Mouse (Mus musculus) forebrain, embryonic 12.5 days (tissue): Measurements from ENCODE around the gene Sp7. TPM values are rescaled to one million over a fixed set of nuclear protein-coding genes. Genes with fewer than 3 reads are reported as not detected.

Experiments
- ATAC-seq: fragments of 200-750 bp; cut with Nextera tagmentation; 2 replicates; pipeline ENCODE4 v1.8.0; 2017; ENCODE audit warnings: moderate TSS enrichment; ENCODE audit not compliant: low FRiP score
- H3K27ac ChIP-seq: fragments of 300-500 bp; sonication (generic); 2 replicates; pipeline ENCODE4 v1.5.1; 2016; ENCODE audit warnings: mild to moderate bottlenecking
- H3K27me3 ChIP-seq: fragments of 300-500 bp; sonication (generic); 2 replicates; pipeline ENCODE4 v1.6.1; 2016; ENCODE audit warnings: mild to moderate bottlenecking
- H3K36me3 ChIP-seq: fragments of 300-500 bp; sonication (generic); replicated peaks from 2 replicates; pipeline ENCODE4 v1.6.1; 2016; ENCODE audit warnings: mild to moderate bottlenecking
- H3K4me1 ChIP-seq: fragments of 300-500 bp; sonication (generic); 2 replicates; pipeline ENCODE4 v1.6.1; 2016
- H3K4me2 ChIP-seq: fragments of 300-500 bp; sonication (generic); 2 replicates; pipeline ENCODE4 v1.6.1; 2016; ENCODE audit warnings: mild to moderate bottlenecking, moderate library complexity
- H3K4me3 ChIP-seq: fragments of 300-500 bp; sonication (generic); replicated peaks from 2 replicates; pipeline ENCODE4 v1.5.1; 2016; ENCODE audit warnings: mild to moderate bottlenecking
- H3K9ac ChIP-seq: fragments of 300-500 bp; sonication (generic); 2 replicates; pipeline ENCODE4 v1.6.1; 2016; ENCODE audit warnings: mild to moderate bottlenecking
- H3K9me3 ChIP-seq: fragments of 300-500 bp; sonication (generic); 2 replicates; pipeline ENCODE4 v1.6.1; 2016
- WGBS: fragments of 180-500 bp; shearing (Covaris S2); methylation state at CpG from one replicate; pipeline ENCODE4 v1.1.7; 2016; 5-methylcytosine and 5-hydroxymethylcytosine counted together
- polyA plus RNA-seq: library from polyadenylated mRNA; unstranded; fragments of >200 nt; fragmentation: Nextera tagmentation; extraction: Ambion mirVana; gene quantifications from 2 replicates; pipeline ENCODE4 v1.2.1, GENCODE M21; 2016

The Sp7 gene
- polyA plus RNA-seq, 1 experiment from 2014 or later, result 0.32 TPM

- Histone ChIP-seq H3K4me1 (peaks cover 16% of the 10 kb centered on the region), H3K27me3 (no peaks in the 10 kb centered on the region), H3K4me2 (no peak overlapping the region), H3K27ac (no peak overlapping the region), H3K9me3 (no peaks in the 10 kb centered on the region), H3K36me3 (no peaks in the 10 kb centered on the region), H3K4me3 (no peak overlapping the region), H3K9ac (no peak overlapping the region)
- ATAC-seq, result no peak
- 100% methylated on average over 3 of the region's 3 CpGs for WGBS
Observed at GRCm38 (mm10) chr15:102402210-102402609, 35.2 kb upstream of the Sp7 start.

- H3K27me3 ChIP-seq, result 0 out of 2 replicates have a peak, but pooled peaks cover 4% of the 10 kb centered on the region
- H3K36me3 ChIP-seq, result no peaks in the 10 kb centered on the region
- H3K4me1 ChIP-seq, result peaks cover 11% of the 10 kb centered on the region
- H3K9me3 ChIP-seq, result no peaks in the 10 kb centered on the region
- H3K4me3 ChIP-seq, result no peak overlapping the region
- no peak overlapping the region for H3K27ac ChIP-seq
- ATAC-seq, result no peak
- 71% methylated on average over 2 of the region's 2 CpGs for WGBS
- H3K9ac ChIP-seq, result no peak overlapping the region
- no peak overlapping the region for H3K4me2 ChIP-seq
Observed at GRCm38 (mm10) chr15:102401278-102401677, 34.3 kb upstream of the Sp7 start.

DNA sequence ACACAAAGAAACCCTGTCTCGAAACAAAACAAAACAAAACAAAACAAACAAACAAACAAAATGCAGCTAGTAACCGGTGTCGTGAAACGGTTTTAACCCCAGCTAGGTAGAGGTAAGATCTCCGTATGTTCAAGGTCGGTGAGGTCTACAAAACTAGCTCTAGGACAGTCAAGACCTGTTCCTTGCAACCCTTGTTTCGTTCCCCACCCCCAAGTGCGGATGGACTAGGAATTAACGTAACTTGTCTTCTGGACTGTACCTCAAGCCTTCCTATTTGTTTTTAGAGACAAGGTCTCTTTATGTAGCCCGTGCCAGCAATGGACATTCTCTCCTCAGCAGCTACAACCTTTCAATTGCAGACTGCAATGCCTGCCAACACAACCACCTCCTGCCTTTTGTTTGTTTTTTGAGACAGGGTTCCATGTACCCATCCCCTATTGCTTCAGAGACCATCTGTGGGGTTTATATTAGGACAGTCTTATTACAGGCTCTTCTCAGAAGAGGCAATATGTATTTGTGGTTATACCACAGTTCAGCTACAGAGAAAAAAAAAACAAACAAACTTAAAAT, 33.6 kb upstream of the Sp7 start:
- H3K27me3 ChIP-seq, result 0 out of 2 replicates have a peak, but pooled peaks cover 4% of the 10 kb centered on the region
- no peaks in the 10 kb centered on the region for H3K9me3 ChIP-seq
- no peaks in the 10 kb centered on the region for H3K36me3 ChIP-seq
- no peak for ATAC-seq
- H3K4me2 ChIP-seq, result no peak overlapping the region
- H3K4me1 ChIP-seq, result peaks cover 11% of the 10 kb centered on the region
- H3K4me3 ChIP-seq, result no peak overlapping the region
- 87% methylated on average over 10 of the region's 10 CpGs for WGBS
- no peak overlapping the region for H3K27ac ChIP-seq
- no peak overlapping the region for H3K9ac ChIP-seq

GRCm38 (mm10) chr15:102399229-102400221, 32.5 kb upstream of the Sp7 start:
- peak; percentile 74 for ATAC-seq
- 5% methylated on average over 34 of the region's 34 CpGs for WGBS
- H3K9me3 ChIP-seq, result no peaks in the 10 kb centered on the region

GRCm38 (mm10) chr15:102398629-102399028, 31.6 kb upstream of the Sp7 start:
- Histone ChIP-seq H3K36me3 (no peaks in the 10 kb centered on the region), H3K4me3 (no peak overlapping the region), H3K9me3 (no peaks in the 10 kb centered on the region), H3K27ac (no peak overlapping the region), H3K9ac (no peak overlapping the region), H3K4me2 (peak overlapping the region; percentile 73; the same call in 1 of the 2 replicates), H3K27me3 (0 out of 2 replicates have a peak, but pooled peaks cover 4% of the 10 kb centered on the region), H3K4me1 (peaks cover 17% of the 10 kb centered on the region)
- no peak for ATAC-seq
- WGBS, result 23% methylated on average over 5 of the region's 5 CpGs

More at GRCm38 (mm10) chr15:102399229-102400221, 32.5 kb upstream of the Sp7 start:
- Histone ChIP-seq H3K4me3 (peak overlapping the region; percentile 40), H3K4me2 (peak overlapping the region; percentile 73), H3K36me3 (no peaks in the 10 kb centered on the region), H3K9ac (peak overlapping the region; percentile 61), H3K4me1 (peaks cover 11% of the 10 kb centered on the region), H3K27me3 (0 out of 2 replicates have a peak, but pooled peaks cover 4% of the 10 kb centered on the region), H3K27ac (peak overlapping the region; percentile 60)

DNA sequence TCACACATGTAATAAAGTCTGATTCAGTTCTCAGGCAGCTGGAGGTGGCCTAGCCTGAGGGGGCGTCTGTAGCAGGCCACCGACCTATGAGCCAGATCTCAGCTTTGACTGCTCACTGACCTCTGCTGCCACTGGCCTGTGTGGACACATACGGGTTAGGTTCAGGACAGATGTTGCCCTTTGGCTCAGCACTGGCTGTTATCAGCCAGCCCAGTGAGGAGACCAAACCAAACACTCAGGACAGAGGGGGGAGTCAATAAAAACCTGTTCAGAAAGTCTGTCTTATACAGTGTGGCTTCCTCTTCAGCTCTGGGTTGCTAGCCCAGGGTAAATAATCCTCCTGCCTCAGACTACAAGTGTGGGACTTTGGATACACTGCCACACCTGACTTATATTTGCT, 28.1 kb upstream of the Sp7 start:
- no peak overlapping the region for H3K4me2 ChIP-seq
- H3K4me1 ChIP-seq, result peaks cover 20% of the 10 kb centered on the region
- H3K27me3 ChIP-seq, result 0 out of 2 replicates have a peak, but pooled peaks cover 4% of the 10 kb centered on the region
- ATAC-seq, result no peak
- no peak overlapping the region for H3K27ac ChIP-seq
- no peak overlapping the region for H3K4me3 ChIP-seq
- H3K9me3 ChIP-seq, result no peaks in the 10 kb centered on the region
- no peaks in the 10 kb centered on the region for H3K36me3 ChIP-seq
- WGBS, result 20% methylated on average over 3 of the region's 3 CpGs
- no peak overlapping the region for H3K9ac ChIP-seq

- Histone ChIP-seq H3K4me2 (no peak overlapping the region), H3K9ac (no peak overlapping the region), H3K36me3 (no peaks in the 10 kb centered on the region), H3K27ac (no peak overlapping the region), H3K27me3 (0 out of 2 replicates have a peak, but pooled peaks cover 4% of the 10 kb centered on the region), H3K9me3 (no peaks in the 10 kb centered on the region), H3K4me1 (peaks cover 10% of the 10 kb centered on the region), H3K4me3 (no peak overlapping the region)
- no peak for ATAC-seq
Observed at GRCm38 (mm10) chr15:102393584-102394014, 26.6 kb upstream of the Sp7 start.

DNA sequence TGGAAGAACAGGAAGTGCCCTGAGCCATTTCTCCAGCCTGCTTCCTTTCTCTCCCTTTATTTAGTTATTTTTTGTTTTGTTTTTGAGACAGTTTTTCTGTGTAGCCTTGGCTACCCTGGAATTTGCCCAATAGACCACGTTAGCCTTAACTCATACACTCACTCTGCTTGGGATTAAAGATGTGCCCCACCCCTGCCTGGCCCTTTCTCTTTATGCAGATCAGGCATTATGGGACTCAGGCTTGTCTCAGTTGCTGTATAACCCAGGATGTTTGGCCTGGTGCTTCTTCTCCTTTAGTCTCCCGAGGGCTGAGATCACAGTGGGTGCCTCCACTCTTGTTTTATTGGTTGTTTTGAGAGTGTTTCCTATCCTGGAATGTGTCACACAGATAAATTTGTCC, 25.5 kb upstream of the Sp7 start:
- Histone ChIP-seq H3K4me1 (peaks cover 9% of the 10 kb centered on the region), H3K4me3 (no peak overlapping the region), H3K4me2 (no peak overlapping the region), H3K36me3 (no peaks in the 10 kb centered on the region), H3K27me3 (0 out of 2 replicates have a peak, but pooled peaks cover 4% of the 10 kb centered on the region), H3K9me3 (no peaks in the 10 kb centered on the region), H3K27ac (no peak overlapping the region), H3K9ac (no peak overlapping the region)
- no peak for ATAC-seq
- 29% methylated on average over 2 of the region's 2 CpGs for WGBS

- Histone ChIP-seq H3K27me3 (no peaks in the 10 kb centered on the region), H3K4me3 (no peak overlapping the region), H3K9ac (no peak overlapping the region), H3K9me3 (no peaks in the 10 kb centered on the region), H3K27ac (no peak overlapping the region), H3K4me1 (peaks cover 6% of the 10 kb centered on the region), H3K4me2 (no peak overlapping the region), H3K36me3 (no peaks in the 10 kb centered on the region)
- 82% methylated on average over 3 of the region's 3 CpGs for WGBS
- ATAC-seq, result no peak
Observed at GRCm38 (mm10) chr15:102388942-102389341, 22.0 kb upstream of the Sp7 start.

DNA sequence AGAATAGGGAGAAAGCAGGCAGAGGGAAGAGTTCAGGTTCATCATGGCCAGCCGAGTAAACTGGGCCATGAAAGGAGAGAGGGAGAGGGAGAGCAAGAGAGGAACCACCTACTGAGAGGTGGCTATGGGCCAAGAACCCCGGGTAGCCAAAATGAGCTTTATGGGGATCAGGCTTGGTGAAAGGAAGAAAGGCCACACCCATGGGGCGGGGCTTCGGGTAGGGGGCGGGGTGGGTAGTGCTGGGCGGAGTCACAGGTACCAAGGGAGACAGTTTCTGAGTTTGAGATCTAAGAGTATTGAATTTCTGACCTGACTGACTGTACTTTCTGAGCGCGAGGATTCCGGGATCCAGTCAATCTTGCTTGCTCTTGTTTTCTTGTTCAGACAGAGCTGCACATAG, 19.7 kb upstream of the Sp7 start:
- Histone ChIP-seq H3K4me3 (no peak overlapping the region), H3K4me2 (no peak overlapping the region), H3K27ac (no peak overlapping the region), H3K36me3 (no peaks in the 10 kb centered on the region), H3K9ac (no peak overlapping the region), H3K27me3 (no peaks in the 10 kb centered on the region), H3K9me3 (no peaks in the 10 kb centered on the region), H3K4me1 (no peaks in the 10 kb centered on the region)
- WGBS, result 66% methylated on average over 9 of the region's 9 CpGs
- ATAC-seq, result no peak

GRCm38 (mm10) chr15:102383671-102384070, 16.7 kb upstream of the Sp7 start:
- no peak overlapping the region for H3K9ac ChIP-seq
- ATAC-seq, result no peak
- H3K4me1 ChIP-seq, result no peaks in the 10 kb centered on the region
- 92% methylated on average over 6 of the region's 6 CpGs for WGBS
- H3K4me3 ChIP-seq, result no peak overlapping the region
- no peaks in the 10 kb centered on the region for H3K9me3 ChIP-seq
- H3K27me3 ChIP-seq, result no peaks in the 10 kb centered on the region
- H3K27ac ChIP-seq, result no peak overlapping the region
- H3K36me3 ChIP-seq, result no peaks in the 10 kb centered on the region
- H3K4me2 ChIP-seq, result no peak overlapping the region

GRCm38 (mm10) chr15:102381575-102381974, 14.6 kb upstream of the Sp7 start:
- no peaks in the 10 kb centered on the region for H3K9me3 ChIP-seq

More at GRCm38 (mm10) chr15:102381575-102381974, 14.6 kb upstream of the Sp7 start:
- no peak overlapping the region for H3K4me3 ChIP-seq
- ATAC-seq, result peak; percentile 83; the same call in 1 of the 2 replicates
- peaks cover 12% of the 10 kb centered on the region for H3K27me3 ChIP-seq
- no peak overlapping the region for H3K9ac ChIP-seq
- under 1% methylated on average over 7 of the region's 7 CpGs for WGBS
- H3K4me2 ChIP-seq, result no peak overlapping the region
- no peak overlapping the region for H3K27ac ChIP-seq
- H3K36me3 ChIP-seq, result no peaks in the 10 kb centered on the region
- peaks cover 15% of the 10 kb centered on the region for H3K4me1 ChIP-seq
